Mouse (Mus musculus): ENCODE data around the gene Vipas39. TPM values are rescaled to one million over a fixed set of nuclear protein-coding genes. Genes with fewer than 3 reads are reported as not detected.
"Not testable (repeated sequence)": the region's sequence is repeated elsewhere in the genome, so short reads cannot be mapped to it uniquely, and the experiment has no call there.

Vipas39 gene
- polyA plus RNA-seq (2015; fragmentation: Nextera tagmentation; extraction: Ambion mirVana): 42.2 and 42.5 TPM in 2 replicates

GRCm38 (mm10) chr12:87266108-87266826 is at the start of gene Vipas39, which contains the start of gene Ahsa1:
Gene Vipas39 (minus strand): TSS chr12:87266256.
Gene Ahsa1 (plus strand): TSS chr12:87266479.
- peak; percentile 96 for ATAC-seq (ENCODE audit: insufficient number of reproducible peaks, low FRiP score, low TSS enrichment, low read depth)
- peak within 1 kb of the TSS; percentile 69 for H3K4me3 ChIP-seq

GRCm38 (mm10) chr12:87313098-87313497 is 47.0 kb upstream of the Vipas39 start:
- Histone ChIP-seq H3K4me3 (no peak overlapping the region), H3K4me2 (no peak overlapping the region), H3K4me1 (no peaks in the 10 kb centered on the region), H3K36me3 (peaks cover 44% of the 10 kb centered on the region), H3K9ac (no peak overlapping the region), H3K9me3 (no peaks in the 10 kb centered on the region), H3K27ac (no peak overlapping the region), H3K27me3 (no peaks in the 10 kb centered on the region)
- WGBS: 86% methylated on average over 2 of the region's 2 CpGs
- ATAC-seq (ENCODE audit: insufficient number of reproducible peaks, low FRiP score, low TSS enrichment, low read depth): no peak

More at GRCm38 (mm10) chr12:87266108-87266826, at the start of gene Vipas39, which contains the start of gene Ahsa1:
- Histone ChIP-seq H3K27me3 (no peaks in the 10 kb centered on the region), H3K4me1 (peaks cover 8% of the 10 kb centered on the region), H3K9ac (peak within 1 kb of the TSS; percentile 71), H3K36me3 (peaks cover 46% of the 10 kb centered on the region), H3K9me3 (no peaks in the 10 kb centered on the region), H3K27ac (peak within 1 kb of the TSS; percentile 90), H3K4me2 (peak within 1 kb of the TSS; percentile 83)
- WGBS: under 1% methylated on average over 31 of the region's 31 CpGs

GRCm38 (mm10) chr12:87306584-87306844 is 40.5 kb upstream of the Vipas39 start:
- WGBS: 36% methylated on average over 4 of the region's 4 CpGs
- not testable (repeated sequence) for H3K4me2 ChIP-seq; H3K27ac ChIP-seq; H3K4me3 ChIP-seq; ATAC-seq (ENCODE audit: insufficient number of reproducible peaks, low FRiP score, low TSS enrichment, low read depth); H3K9me3 ChIP-seq; H3K9ac ChIP-seq; H3K4me1 ChIP-seq; H3K27me3 ChIP-seq
- H3K36me3 ChIP-seq: peaks cover 24% of the 10 kb centered on the region

GRCm38 (mm10) chr12:87305767-87306583 is 39.9 kb upstream of the Vipas39 start:
- ATAC-seq (ENCODE audit: insufficient number of reproducible peaks, low FRiP score, low TSS enrichment, low read depth): no peak
- H3K4me1 ChIP-seq: peaks cover 8% of the 10 kb centered on the region; the same call in 1 of the 2 replicates
- WGBS: 26% methylated on average over 13 of the region's 13 CpGs

GRCm38 (mm10) chr12:87301189-87301588 is 35.1 kb upstream of the Vipas39 start:
- ATAC-seq (ENCODE audit: insufficient number of reproducible peaks, low FRiP score, low TSS enrichment, low read depth): no peak
- 58% methylated on average over 4 of the region's 4 CpGs for WGBS
- Histone ChIP-seq H3K9me3 (no peaks in the 10 kb centered on the region), H3K27me3 (peaks cover 20% of the 10 kb centered on the region), H3K4me1 (peaks cover 23% of the 10 kb centered on the region), H3K4me3 (no peak overlapping the region), H3K27ac (no peak overlapping the region), H3K9ac (no peak overlapping the region), H3K36me3 (no peaks in the 10 kb centered on the region), H3K4me2 (no peak overlapping the region)

More at GRCm38 (mm10) chr12:87305767-87306583, 39.9 kb upstream of the Vipas39 start:
- H3K4me2 ChIP-seq: no peak overlapping the region
- H3K36me3 ChIP-seq: peaks cover 24% of the 10 kb centered on the region
- H3K27ac ChIP-seq: no peak overlapping the region
- no peak overlapping the region for H3K4me3 ChIP-seq
- no peaks in the 10 kb centered on the region for H3K27me3 ChIP-seq
- no peaks in the 10 kb centered on the region for H3K9me3 ChIP-seq
- no peak overlapping the region for H3K9ac ChIP-seq

GRCm38 (mm10) chr12:87300441-87300690 is 34.3 kb upstream of the Vipas39 start:
- Histone ChIP-seq H3K9me3 (no peaks in the 10 kb centered on the region), H3K4me2 (peak overlapping the region; percentile 98), H3K9ac (no peak overlapping the region), H3K27ac (no peak overlapping the region), H3K36me3 (no peaks in the 10 kb centered on the region), H3K4me1 (peaks cover 16% of the 10 kb centered on the region), H3K27me3 (peaks cover 20% of the 10 kb centered on the region), H3K4me3 (peak overlapping the region; percentile 75)
- ATAC-seq (ENCODE audit: insufficient number of reproducible peaks, low FRiP score, low TSS enrichment, low read depth): no peak
- WGBS: 2% methylated on average over 9 of the region's 9 CpGs

GRCm38 (mm10) chr12:87299657-87300440 is 33.8 kb upstream of the Vipas39 start, which contains the start of gene Ism2:
Gene Ism2 (minus strand): TSS chr12:87299705.
- peak within 1 kb of the TSS; percentile 75 for H3K4me3 ChIP-seq
- H3K4me1 ChIP-seq: peaks cover 16% of the 10 kb centered on the region
- peak within 1 kb of the TSS; percentile 56 for H3K9ac ChIP-seq
- 0% methylated on average over 56 of the region's 86 CpGs for WGBS
- H3K36me3 ChIP-seq: no peaks in the 10 kb centered on the region
- H3K27me3 ChIP-seq: peaks cover 20% of the 10 kb centered on the region
- no peaks in the 10 kb centered on the region for H3K9me3 ChIP-seq
- peak; percentile 50 for ATAC-seq (ENCODE audit: insufficient number of reproducible peaks, low FRiP score, low TSS enrichment, low read depth)
- peak within 1 kb of the TSS; percentile 98 for H3K4me2 ChIP-seq
- no peak within 1 kb of the TSS for H3K27ac ChIP-seq

GRCm38 (mm10) chr12:87299037-87299656 is 33.1 kb upstream of the Vipas39 start:
- WGBS: 7% methylated on average over 29 of the region's 29 CpGs
- H3K27ac ChIP-seq: no peak overlapping the region
- peak overlapping the region; percentile 56 for H3K9ac ChIP-seq
- peak; percentile 36; the same call in 1 of the 2 replicates for ATAC-seq (ENCODE audit: insufficient number of reproducible peaks, low FRiP score, low TSS enrichment, low read depth)
- H3K9me3 ChIP-seq: no peaks in the 10 kb centered on the region
- H3K36me3 ChIP-seq: no peaks in the 10 kb centered on the region
- peaks cover 20% of the 10 kb centered on the region for H3K27me3 ChIP-seq
- peaks cover 16% of the 10 kb centered on the region for H3K4me1 ChIP-seq
- H3K4me3 ChIP-seq: peak overlapping the region; percentile 75
- H3K4me2 ChIP-seq: peak overlapping the region; percentile 98

- WGBS: 69% methylated on average over 6 of the region's 6 CpGs
- H3K27me3 ChIP-seq: peaks cover 2% of the 10 kb centered on the region; the same call in 1 of the 2 replicates
- H3K9ac ChIP-seq: no peak overlapping the region
- ATAC-seq (ENCODE audit: insufficient number of reproducible peaks, low FRiP score, low TSS enrichment, low read depth): no peak
- H3K36me3 ChIP-seq: no peaks in the 10 kb centered on the region
- peaks cover 2% of the 10 kb centered on the region; the same call in 1 of the 2 replicates for H3K4me1 ChIP-seq
- H3K4me3 ChIP-seq: no peak overlapping the region
- no peak overlapping the region for H3K27ac ChIP-seq
- no peaks in the 10 kb centered on the region for H3K9me3 ChIP-seq
- no peak overlapping the region for H3K4me2 ChIP-seq
These were observed 27.9 kb upstream of the Vipas39 start for GRCm38 (mm10) chr12:87293934-87294333.

- no peak overlapping the region for H3K4me2 ChIP-seq
- 92% methylated on average over 5 of the region's 5 CpGs for WGBS
- no peak overlapping the region for H3K27ac ChIP-seq
- no peaks in the 10 kb centered on the region for H3K27me3 ChIP-seq
- H3K9me3 ChIP-seq: no peaks in the 10 kb centered on the region
- H3K4me1 ChIP-seq: no peaks in the 10 kb centered on the region
- H3K9ac ChIP-seq: no peak overlapping the region
- ATAC-seq (ENCODE audit: insufficient number of reproducible peaks, low FRiP score, low TSS enrichment, low read depth): no peak
- H3K36me3 ChIP-seq: no peaks in the 10 kb centered on the region
- no peak overlapping the region for H3K4me3 ChIP-seq
These were observed 23.0 kb upstream of the Vipas39 start for GRCm38 (mm10) chr12:87289100-87289499.

- ATAC-seq (ENCODE audit: insufficient number of reproducible peaks, low FRiP score, low TSS enrichment, low read depth): no peak
- 79% methylated on average over 5 of the region's 5 CpGs for WGBS
- Histone ChIP-seq H3K36me3 (no peaks in the 10 kb centered on the region), H3K27ac (no peak overlapping the region), H3K9me3 (no peaks in the 10 kb centered on the region), H3K4me1 (no peaks in the 10 kb centered on the region), H3K4me2 (no peak overlapping the region), H3K9ac (no peak overlapping the region), H3K27me3 (no peaks in the 10 kb centered on the region), H3K4me3 (no peak overlapping the region)
These were observed 18.7 kb upstream of the Vipas39 start for GRCm38 (mm10) chr12:87284726-87285125.

All from limb, embryonic 15.5 days (tissue).